Mouse (Mus musculus) liver, embryonic 13.5 days (tissue): ENCODE results near the gene Wwox. TPM values are rescaled to one million over a fixed set of nuclear protein-coding genes. Genes with fewer than 3 reads are reported as not detected.

Source experiments
- ATAC-seq: fragments of 200-750 bp; cut with Nextera tagmentation; 2 replicates; pipeline ENCODE4 v1.8.0; 2017; ENCODE audit warnings: low read depth, mild to moderate bottlenecking, moderate number of reproducible peaks, moderate library complexity
- DNase-seq: peaks from one replicate; pipeline ENCODE4 v3.0.0; 2022
- H3K27ac ChIP-seq: fragments of 300-500 bp; sonication (generic); 2 replicates; pipeline ENCODE4 v1.5.1; 2015; ENCODE audit warnings: moderate library complexity, mild to moderate bottlenecking, inconsistent platforms
- H3K27me3 ChIP-seq: fragments of 300-500 bp; sonication (generic); 2 replicates; pipeline ENCODE4 v1.6.1; 2015; ENCODE audit warnings: mild to moderate bottlenecking, inconsistent platforms
- H3K36me3 ChIP-seq: fragments of 300-500 bp; sonication (generic); 2 replicates; pipeline ENCODE4 v1.6.1; 2015; ENCODE audit warnings: mild to moderate bottlenecking, inconsistent platforms
- H3K4me1 ChIP-seq: fragments of 300-500 bp; sonication (generic); replicated peaks from 2 replicates; pipeline ENCODE4 v1.6.1; 2015; ENCODE audit warnings: inconsistent platforms
- H3K4me2 ChIP-seq: fragments of 300-500 bp; sonication (generic); 2 replicates; pipeline ENCODE4 v1.6.1; 2015; ENCODE audit warnings: inconsistent platforms, mild to moderate bottlenecking, moderate library complexity
- H3K4me3 ChIP-seq: fragments of 300-500 bp; sonication (generic); replicated peaks from 2 replicates; pipeline ENCODE4 v1.5.1; 2015; ENCODE audit warnings: mild to moderate bottlenecking, inconsistent platforms
- H3K9ac ChIP-seq: fragments of 300-500 bp; sonication (generic); 2 replicates; pipeline ENCODE4 v1.6.1; 2015; ENCODE audit warnings: mild to moderate bottlenecking, inconsistent platforms
- H3K9me3 ChIP-seq: fragments of 300-500 bp; sonication (generic); replicated peaks from 2 replicates; pipeline ENCODE4 v1.6.1; 2016; ENCODE audit warnings: inconsistent platforms
- WGBS: fragments of 180-500 bp; shearing (Covaris S2); methylation state at CpG from one replicate; pipeline ENCODE4 v1.1.7; 2015; ENCODE audit not compliant: insufficient replicate concordance; 5-methylcytosine and 5-hydroxymethylcytosine counted together
- polyA plus RNA-seq: library from polyadenylated mRNA; unstranded; fragments of >200 nt; fragmentation: Nextera tagmentation; extraction: Ambion mirVana; gene quantifications from 2 replicates; pipeline ENCODE4 v1.2.1, GENCODE M21; 2015

Gene Wwox
- polyA plus RNA-seq, 1 experiment from 2014 or later = 4.0 TPM

GRCm38 (mm10) chr8:114550029-114550428 lies 110.6 kb downstream of the Wwox start:
- Histone ChIP-seq H3K27me3 (no peaks in the 10 kb centered on the region), H3K4me3 (no peak overlapping the region), H3K9ac (no peak overlapping the region), H3K36me3 (no peaks in the 10 kb centered on the region), H3K9me3 (no peaks in the 10 kb centered on the region), H3K27ac (no peak overlapping the region), H3K4me1 (peaks cover 5% of the 10 kb centered on the region; the same call in 1 of the 2 replicates), H3K4me2 (no peak overlapping the region)
- WGBS = 61% methylated on average over 7 of the region's 7 CpGs
- no peak for DNase-seq
- ATAC-seq = no peak

DNA sequence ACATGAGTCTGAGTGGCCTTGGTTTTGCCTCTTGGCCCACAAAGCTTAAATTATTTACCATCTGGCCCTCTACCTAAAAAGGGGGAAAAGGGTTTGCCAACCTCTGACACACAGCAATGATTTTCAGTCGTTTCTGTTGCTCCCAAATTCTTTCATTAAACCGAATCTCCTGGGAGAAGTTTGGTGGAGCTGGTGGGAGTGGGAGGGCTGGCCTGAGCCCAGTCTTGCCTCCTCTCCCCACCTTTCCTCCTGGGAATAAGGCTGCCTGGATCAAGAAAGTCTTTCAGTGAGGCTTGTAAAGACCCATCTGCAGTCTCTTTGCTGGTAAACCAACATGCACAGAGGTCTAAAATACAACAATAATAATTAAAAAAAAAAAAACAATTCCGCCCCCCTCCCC lies 113.2 kb downstream of the Wwox start:
- DNase-seq (no peak), ATAC-seq (no peak)
- Histone ChIP-seq H3K27ac (no peak overlapping the region), H3K4me3 (no peak overlapping the region), H3K9me3 (no peaks in the 10 kb centered on the region), H3K9ac (no peak overlapping the region), H3K36me3 (no peaks in the 10 kb centered on the region), H3K27me3 (no peaks in the 10 kb centered on the region), H3K4me1 (peaks cover 5% of the 10 kb centered on the region), H3K4me2 (no peak overlapping the region)
- 62% methylated on average over 3 of the region's 3 CpGs for WGBS

- H3K9ac ChIP-seq = no peak overlapping the region
- H3K4me3 ChIP-seq = no peak overlapping the region
- ATAC-seq (peak; percentile 53; the same call in 1 of the 2 replicates), DNase-seq (no peak)
- no peaks in the 10 kb centered on the region for H3K36me3 ChIP-seq
- peaks cover 5% of the 10 kb centered on the region for H3K4me1 ChIP-seq
- WGBS = 55% methylated on average over 15 of the region's 15 CpGs
- no peaks in the 10 kb centered on the region for H3K27me3 ChIP-seq
- H3K9me3 ChIP-seq = no peaks in the 10 kb centered on the region
- no peak overlapping the region for H3K4me2 ChIP-seq
- peak overlapping the region; percentile 75 for H3K27ac ChIP-seq
Measured at GRCm38 (mm10) chr8:114554966-114555365, 115.5 kb downstream of the Wwox start.

- Histone ChIP-seq H3K9me3 (no peaks in the 10 kb centered on the region), H3K9ac (no peak overlapping the region), H3K27me3 (no peaks in the 10 kb centered on the region), H3K4me1 (peaks cover 5% of the 10 kb centered on the region), H3K27ac (peak overlapping the region; percentile 50), H3K36me3 (no peaks in the 10 kb centered on the region), H3K4me2 (no peak overlapping the region), H3K4me3 (no peak overlapping the region)
- 56% methylated on average over 6 of the region's 6 CpGs for WGBS
- no peak for DNase-seq
- peak; percentile 60; the same call in 1 of the 2 replicates for ATAC-seq
Measured at GRCm38 (mm10) chr8:114555491-114556202, 116.2 kb downstream of the Wwox start.

- DNase-seq (no peak), ATAC-seq (0 out of 2 replicates have a peak, but pooled peaks have one; percentile 22)
- Histone ChIP-seq H3K9ac (no peak overlapping the region), H3K36me3 (no peaks in the 10 kb centered on the region), H3K4me2 (no peak overlapping the region), H3K27ac (no peak overlapping the region), H3K9me3 (no peaks in the 10 kb centered on the region), H3K4me1 (no peaks in the 10 kb centered on the region; the same call in 1 of the 2 replicates), H3K4me3 (no peak overlapping the region), H3K27me3 (no peaks in the 10 kb centered on the region)
- WGBS = 74% methylated on average over 8 of the region's 8 CpGs
Measured at GRCm38 (mm10) chr8:114561191-114561590, 121.7 kb downstream of the Wwox start.

GRCm38 (mm10) chr8:114562486-114562885 lies 123.0 kb downstream of the Wwox start:
- WGBS = 79% methylated on average over 13 of the region's 13 CpGs
- no peak overlapping the region for H3K4me3 ChIP-seq
- H3K27me3 ChIP-seq = no peaks in the 10 kb centered on the region
- ATAC-seq = no peak
- H3K27ac ChIP-seq = no peak overlapping the region
- no peaks in the 10 kb centered on the region for H3K9me3 ChIP-seq
- DNase-seq = no peak
- H3K4me1 ChIP-seq = no peaks in the 10 kb centered on the region
- no peak overlapping the region for H3K4me2 ChIP-seq
- no peaks in the 10 kb centered on the region for H3K36me3 ChIP-seq
- H3K9ac ChIP-seq = no peak overlapping the region

DNA sequence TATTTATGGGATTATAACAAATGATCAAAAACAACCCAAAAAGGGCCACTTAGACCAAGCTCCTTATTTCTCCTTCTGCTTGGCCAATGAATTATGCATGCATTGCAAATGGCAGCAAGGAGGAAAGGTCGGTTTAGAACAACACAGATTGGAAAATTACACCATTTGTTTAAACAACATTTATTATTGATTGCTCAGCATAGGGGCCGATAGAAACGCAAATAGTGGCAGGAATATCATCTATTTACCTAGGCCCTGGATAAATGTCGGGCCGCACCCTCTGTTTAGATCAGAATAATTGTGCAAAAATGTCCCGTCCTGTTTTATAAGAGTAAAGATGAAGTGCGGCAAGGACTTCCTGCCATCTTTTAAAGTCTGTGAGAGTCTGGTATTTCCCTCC lies 123.9 kb downstream of the Wwox start:
- no peak overlapping the region for H3K9ac ChIP-seq
- no peak overlapping the region for H3K4me3 ChIP-seq
- DNase-seq (no peak), ATAC-seq (no peak)
- no peak overlapping the region for H3K4me2 ChIP-seq
- no peaks in the 10 kb centered on the region for H3K4me1 ChIP-seq
- WGBS = 67% methylated on average over 7 of the region's 7 CpGs
- no peaks in the 10 kb centered on the region for H3K9me3 ChIP-seq
- H3K27ac ChIP-seq = no peak overlapping the region
- H3K27me3 ChIP-seq = no peaks in the 10 kb centered on the region
- no peaks in the 10 kb centered on the region for H3K36me3 ChIP-seq

GRCm38 (mm10) chr8:114564036-114564435 lies 124.6 kb downstream of the Wwox start:
- DNase-seq (no peak), ATAC-seq (no peak)
- WGBS = 57% methylated on average over 5 of the region's 6 CpGs

DNA sequence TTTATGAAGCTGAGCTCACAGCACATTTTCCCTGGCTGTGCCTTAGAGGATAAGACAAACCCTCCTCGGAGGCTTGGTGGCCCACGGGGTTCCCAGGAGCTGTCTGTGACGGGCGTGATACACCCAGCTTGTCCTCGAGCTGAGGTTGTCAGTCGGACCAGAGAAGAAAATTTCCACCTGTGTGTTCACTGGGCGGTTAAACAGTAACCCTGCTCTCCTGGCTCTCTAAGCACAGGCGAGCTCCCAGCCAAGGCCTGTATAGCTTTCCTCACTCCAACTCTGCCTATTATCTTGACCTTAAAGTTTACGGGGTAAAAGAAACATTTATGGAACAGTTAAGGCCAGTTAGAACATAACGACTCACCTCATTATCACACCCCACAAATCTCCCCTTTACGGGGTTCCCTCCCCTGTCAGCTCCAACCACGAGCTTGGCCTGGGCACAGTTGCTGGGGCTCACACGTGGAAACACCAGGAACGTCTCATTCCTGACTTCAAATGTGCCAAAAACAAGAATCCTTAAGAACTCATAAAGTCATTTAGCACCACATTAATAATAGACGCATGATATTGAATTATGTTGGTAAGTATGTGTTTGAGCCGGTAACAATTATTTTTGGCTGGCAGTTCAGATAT lies 129.2 kb downstream of the Wwox start:
- H3K27me3 ChIP-seq = no peaks in the 10 kb centered on the region
- DNase-seq (no peak), ATAC-seq (no peak)
- H3K9me3 ChIP-seq = no peaks in the 10 kb centered on the region
- H3K4me2 ChIP-seq = no peak overlapping the region
- no peaks in the 10 kb centered on the region for H3K36me3 ChIP-seq
- no peak overlapping the region for H3K9ac ChIP-seq
- H3K4me3 ChIP-seq = no peak overlapping the region
- WGBS = 63% methylated on average over 16 of the region's 16 CpGs
- H3K27ac ChIP-seq = peak overlapping the region; percentile 24; the same call in 1 of the 2 replicates
- H3K4me1 ChIP-seq = 0 out of 2 replicates have a peak, but pooled peaks cover 5% of the 10 kb centered on the region

More at GRCm38 (mm10) chr8:114564036-114564435, 124.6 kb downstream of the Wwox start:
- H3K9ac ChIP-seq = no peak overlapping the region
- no peaks in the 10 kb centered on the region for H3K36me3 ChIP-seq
- no peaks in the 10 kb centered on the region for H3K4me1 ChIP-seq
- no peak overlapping the region for H3K27ac ChIP-seq
- H3K9me3 ChIP-seq = no peaks in the 10 kb centered on the region
- H3K4me2 ChIP-seq = no peak overlapping the region
- no peaks in the 10 kb centered on the region for H3K27me3 ChIP-seq
- no peak overlapping the region for H3K4me3 ChIP-seq

DNA sequence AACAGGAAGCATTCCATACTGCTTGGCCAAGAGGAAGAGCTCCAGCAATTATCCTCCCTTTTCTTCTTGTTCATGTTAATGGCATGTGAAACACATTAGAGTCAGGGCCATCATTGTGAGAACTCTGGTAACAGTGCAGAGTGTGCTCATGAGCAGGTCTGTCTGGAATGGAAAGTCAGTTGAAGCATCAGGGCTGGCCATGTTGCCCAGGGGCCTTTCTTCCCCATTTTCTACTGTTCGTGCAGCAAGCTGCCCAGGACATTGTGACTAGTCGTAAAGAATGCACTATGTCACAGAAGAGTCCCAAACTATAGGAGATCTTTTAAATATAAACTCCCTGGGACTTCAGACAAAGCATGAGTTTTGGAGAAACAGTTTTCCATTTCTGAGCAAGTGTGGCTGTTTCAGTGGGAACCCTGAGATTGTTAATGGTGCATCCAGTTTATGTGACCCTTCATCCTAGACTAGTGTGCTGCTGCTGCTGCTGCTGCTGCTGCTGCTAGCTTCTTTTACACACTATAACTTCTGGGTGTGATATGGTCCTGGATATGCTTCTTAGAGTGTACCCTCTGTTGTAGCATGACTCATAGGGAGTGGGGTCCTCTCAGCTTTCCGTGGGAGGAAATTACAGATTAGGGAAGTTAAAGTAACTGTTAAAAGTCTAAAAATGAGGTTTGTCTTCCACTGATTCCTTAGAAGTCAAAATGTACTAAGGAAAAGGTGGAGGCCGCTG lies 133.7 kb downstream of the Wwox start:
- no peaks in the 10 kb centered on the region for H3K36me3 ChIP-seq
- H3K4me1 ChIP-seq = 0 out of 2 replicates have a peak, but pooled peaks cover 5% of the 10 kb centered on the region
- no peaks in the 10 kb centered on the region for H3K27me3 ChIP-seq
- no peak overlapping the region for H3K9ac ChIP-seq
- no peak for ATAC-seq
- DNase-seq = no peak
- 0 out of 2 replicates have a peak, but pooled peaks cover 2% of the 10 kb centered on the region for H3K9me3 ChIP-seq
- H3K27ac ChIP-seq = no peak overlapping the region
- 44% methylated on average over 4 of the region's 4 CpGs for WGBS
- no peak overlapping the region for H3K4me2 ChIP-seq
- H3K4me3 ChIP-seq = no peak overlapping the region

GRCm38 (mm10) chr8:114573747-114574093 lies 134.3 kb downstream of the Wwox start:
- Histone ChIP-seq H3K9me3 (0 out of 2 replicates have a peak, but pooled peaks cover 4% of the 10 kb centered on the region), H3K9ac (no peak overlapping the region), H3K4me3 (no peak overlapping the region), H3K27me3 (no peaks in the 10 kb centered on the region), H3K4me1 (0 out of 2 replicates have a peak, but pooled peaks cover 5% of the 10 kb centered on the region), H3K36me3 (no peaks in the 10 kb centered on the region), H3K4me2 (no peak overlapping the region), H3K27ac (no peak overlapping the region)
- ATAC-seq (no peak), DNase-seq (no peak)
- WGBS = 66% methylated on average over 8 of the region's 8 CpGs
